Mouse (Mus musculus): ENCODE results near the gene Dnajc13.

Gene Dnajc13

GRCm38 (mm10) chr9:104262823-104263352 lies at the start of gene Dnajc13:
TSS of gene Dnajc13 (minus strand) at chr9:104262930.
- DNase-seq: peak; percentile 100

- DNase-seq: peak; percentile 76
Measured at GRCm38 (mm10) chr9:104306734-104307133, 44.0 kb upstream of the Dnajc13 start.

- peak; percentile 25 for DNase-seq
Measured at GRCm38 (mm10) chr9:104305333-104306111, 42.8 kb upstream of the Dnajc13 start.

GRCm38 (mm10) chr9:104304800-104305199 lies 42.1 kb upstream of the Dnajc13 start:
- DNase-seq: no peak

GRCm38 (mm10) chr9:104304376-104304775 lies 41.6 kb upstream of the Dnajc13 start:
- DNase-seq: peak; percentile 57

GRCm38 (mm10) chr9:104300569-104300968 lies 37.8 kb upstream of the Dnajc13 start:
- DNase-seq: peak; percentile 14

GRCm38 (mm10) chr9:104297041-104297440 lies 34.3 kb upstream of the Dnajc13 start:
- peak; percentile 44 for DNase-seq

- no peak for DNase-seq
Measured at GRCm38 (mm10) chr9:104284934-104285333, 22.2 kb upstream of the Dnajc13 start.

GRCm38 (mm10) chr9:104282536-104282935 lies 19.8 kb upstream of the Dnajc13 start:
- DNase-seq: peak; percentile 74

GRCm38 (mm10) chr9:104281737-104282136 lies 19.0 kb upstream of the Dnajc13 start:
- DNase-seq: no peak

GRCm38 (mm10) chr9:104280725-104281495 lies 18.2 kb upstream of the Dnajc13 start:
- DNase-seq: no peak

GRCm38 (mm10) chr9:104277528-104278162 lies 14.9 kb upstream of the Dnajc13 start:
- DNase-seq: peak; percentile 36

GRCm38 (mm10) chr9:104275084-104275785 lies 12.5 kb upstream of the Dnajc13 start:
- no peak for DNase-seq

GRCm38 (mm10) chr9:104272057-104272456 lies 9.3 kb upstream of the Dnajc13 start:
- no peak for DNase-seq

- DNase-seq: no peak
Measured at GRCm38 (mm10) chr9:104271642-104272041, 8.9 kb upstream of the Dnajc13 start.

- DNase-seq: no peak
Measured at GRCm38 (mm10) chr9:104269944-104270343, 7.2 kb upstream of the Dnajc13 start.

GRCm38 (mm10) chr9:104269349-104269871 lies 6.7 kb upstream of the Dnajc13 start:
- DNase-seq: no peak

GRCm38 (mm10) chr9:104264567-104264966 lies 1.8 kb upstream of the Dnajc13 start:
- DNase-seq: no peak

GRCm38 (mm10) chr9:104262016-104262762 lies 541 bp downstream of the Dnajc13 start:
- DNase-seq: peak; percentile 74

GRCm38 (mm10) chr9:104260306-104260705 lies 2.4 kb downstream of the Dnajc13 start:
- peak; percentile 58 for DNase-seq

- no peak for DNase-seq
Measured at GRCm38 (mm10) chr9:104256085-104256484, 6.6 kb downstream of the Dnajc13 start.
